In genomic region chr1:190918938-190919337, GRCm38 (mm10) we compare ENCODE assay signal across 17 mouse cellular contexts. TPM values are rescaled to one million over a fixed set of nuclear protein-coding genes. Genes with fewer than 3 reads are reported as not detected.
DNase-seq lines count a peak whose midpoint lies in the region; ATAC-seq lines count a peak whose summit lies in the region.
"Had no signal": no experiment of that assay in that cellular context is flagged by ENCODE, and none has a peak within 500 bp of the region (broad histone marks: within the 10 kb centered on the region; RNA-seq: fewer than 3 reads in every experiment).

No protein-coding gene starts in this region.

- 61% methylated on average over 7 of the region's 7 CpGs for WGBS in forebrain, embryonic 15.5 days

- H3K27ac ChIP-seq in forebrain, embryonic 15.5 days (replicated peaks) = no peak overlapping the region
- H3K27ac ChIP-seq: embryonic facial prominence, embryonic 12.5 days; heart, embryonic 10.5 days; hindbrain, embryonic 15.5 days; liver, embryonic 13.5 days; lung, embryonic 15.5 days; macrophage; midbrain, embryonic 13.5 days had no signal

- peak; percentile 42 for DNase-seq in left cerebral cortex, adult 11 months (ENCODE audit: low spot score)
- no peak for DNase-seq in left cerebral cortex, postnatal 4 days
- peak; percentile 70 to 73 for DNase-seq in left cerebral cortex, adult 9 months (ENCODE audit: low spot score in 2 of 2)
- DNase-seq in right cerebral cortex, postnatal 10 days (ENCODE audit: low spot score in 2 of 2) = peak; percentile 77 to 83
- DNase-seq in thymus, adult 18-20 months = no peak
- DNase-seq: cerebellum, adult 18-20 months; heart, postnatal 10 days; liver, embryonic 13.5 days; thymus, adult 2 months had no signal

- intact Hi-C loops in left cerebral cortex, postnatal 4 days (cut with DNase I) = no loop called here

- no peak overlapping the region for H3K4me2 ChIP-seq in forebrain, embryonic 15.5 days (replicated peaks)
- H3K4me2 ChIP-seq: embryonic facial prominence, embryonic 12.5 days; hindbrain, embryonic 15.5 days; liver, embryonic 13.5 days; lung, embryonic 15.5 days; midbrain, embryonic 13.5 days had no signal

- H3K36me3 ChIP-seq in forebrain, embryonic 15.5 days = no peaks in the 10 kb centered on the region
- H3K36me3 ChIP-seq: embryonic facial prominence, embryonic 12.5 days; heart, embryonic 10.5 days; hindbrain, embryonic 15.5 days; liver, embryonic 13.5 days; lung, embryonic 15.5 days; midbrain, embryonic 13.5 days had no signal

- H3K9me3 ChIP-seq in forebrain, embryonic 15.5 days = no peaks in the 10 kb centered on the region
- H3K9me3 ChIP-seq: embryonic facial prominence, embryonic 12.5 days; heart, embryonic 10.5 days; hindbrain, embryonic 15.5 days; liver, embryonic 13.5 days; lung, embryonic 15.5 days; midbrain, embryonic 13.5 days had no signal

- ATAC-seq in cerebellum, adult (ENCODE audit: insufficient number of reproducible peaks, low FRiP score, low TSS enrichment) = no peak
- no peak for ATAC-seq in forebrain, embryonic 15.5 days (replicated peaks)
- ATAC-seq: midbrain, embryonic 13.5 days had no signal

- no peaks in the 10 kb centered on the region for H3K27me3 ChIP-seq in forebrain, embryonic 15.5 days
- H3K27me3 ChIP-seq: embryonic facial prominence, embryonic 12.5 days; hindbrain, embryonic 15.5 days; lung, embryonic 15.5 days had no signal

- no peak overlapping the region for H3K9ac ChIP-seq in forebrain, embryonic 15.5 days (replicated peaks)
- H3K9ac ChIP-seq: embryonic facial prominence, embryonic 12.5 days; hindbrain, embryonic 15.5 days; liver, embryonic 13.5 days; lung, embryonic 15.5 days; midbrain, embryonic 13.5 days had no signal

- no peaks in the 10 kb centered on the region for H3K4me1 ChIP-seq in forebrain, embryonic 15.5 days
- H3K4me1 ChIP-seq: embryonic facial prominence, embryonic 12.5 days; hindbrain, embryonic 15.5 days; lung, embryonic 15.5 days; midbrain, embryonic 13.5 days had no signal

- no peak overlapping the region for H3K4me3 ChIP-seq in forebrain, embryonic 15.5 days
- H3K4me3 ChIP-seq: embryonic facial prominence, embryonic 12.5 days; heart, embryonic 10.5 days; hindbrain, embryonic 15.5 days; liver, embryonic 13.5 days; lung, embryonic 15.5 days; midbrain, embryonic 13.5 days had no signal

RNA-seq across cellular contexts. Expression of gene Angel2, which starts 6.0 kb away (rescaled TPM):
- total RNA-seq in left cerebral cortex, postnatal 4 days (2021) = 10 to 100 TPM; 58.2 to 60.0 TPM
- polyA plus RNA-seq in forebrain, embryonic 15.5 days (2015; fragmentation: Nextera tagmentation; extraction: Ambion mirVana) = 64.6 and 67.6 TPM in 2 replicates

RNA-seq across cellular contexts. Expression of gene Rps6kc1, which starts 7.4 kb away (rescaled TPM):
- total RNA-seq in left cerebral cortex, postnatal 4 days (2021) = 10 to 100 TPM; 66.6 to 74.9 TPM
- polyA plus RNA-seq in forebrain, embryonic 15.5 days (2015; fragmentation: Nextera tagmentation; extraction: Ambion mirVana) = 27.9 and 28.4 TPM in 2 replicates

Comparison
In these comparisons a context has a peak if more than half of its experiments do, and no peak if none do; other contexts are left out.
1. DNase-seq: peak in left cerebral cortex, adult 11 months (single experiment), left cerebral cortex, adult 9 months (2 of 2) and right cerebral cortex, postnatal 10 days (2 of 2); none in left cerebral cortex, postnatal 4 days (single experiment) and thymus, adult 18-20 months (0 of 2).